ENCODE assay signal across 8 mouse cellular contexts in genomic region chr16:32114968-32115695, GRCm38 (mm10). TPM values are rescaled to one million over a fixed set of nuclear protein-coding genes. Genes with fewer than 3 reads are reported as not detected.
DNase-seq lines count a peak whose midpoint lies in the region; ATAC-seq and TF ChIP-seq lines count a peak whose summit lies in the region.

No protein-coding gene starts in this region.

- no peaks in the 10 kb centered on the region for H3K27me3 ChIP-seq in heart, embryonic 14.5 days (ENCODE audit: control insufficient read depth, insufficient read depth, low read length)
- H3K27me3 ChIP-seq in liver, embryonic 15.5 days: no peaks in the 10 kb centered on the region

- H3K4me3 ChIP-seq in bone marrow, adult 2 months (replicated peaks; ENCODE audit: control insufficient read depth, low read depth, low read length): no peak overlapping the region
- no peak overlapping the region for H3K4me3 ChIP-seq in embryonic fibroblast, embryonic 13.5 days (ENCODE audit: insufficient read depth, low read length)
- H3K4me3 ChIP-seq in heart, embryonic 14.5 days (ENCODE audit: control insufficient read depth in 1 of 2, insufficient read depth in 1 of 2, low read depth in 1 of 2, low read length in 2 of 2): no peak overlapping the region
- H3K4me3 ChIP-seq in liver, embryonic 15.5 days (replicated peaks): no peak overlapping the region

- ATAC-seq in heart, embryonic 14.5 days (ENCODE audit: insufficient number of reproducible peaks, insufficient read depth, low FRiP score, low read depth): no peak
- no peak for ATAC-seq in liver, embryonic 15.5 days (ENCODE audit: insufficient read depth)

- DNase-seq in CD8-positive naive resting alpha-beta T cell, adult 2 months (ENCODE audit: low read depth in 2 of 2, low spot score in 2 of 2): peak; percentile 90
- peak; percentile 82 to 91 for DNase-seq in kidney, postnatal 25 days
- peak; percentile 89 for DNase-seq in ovary, postnatal 14 days (ENCODE audit: low spot score)
- peak; percentile 91 for DNase-seq in thymus, postnatal 25 days

- no peak for TF ChIP-seq POLR2A in bone marrow, adult 2 months (IDR thresholded peaks at IDR 0.05; ENCODE audit: borderline replicate concordance, control insufficient read depth, low read depth, low read length)
- no peak for TF ChIP-seq POLR2A in embryonic fibroblast, embryonic 13.5 days (IDR thresholded peaks at IDR 0.05; ENCODE audit: low read depth, low read length)

- no peaks in the 10 kb centered on the region for H3K36me3 ChIP-seq in heart, embryonic 14.5 days (ENCODE audit: control insufficient read depth, insufficient read depth, low read length)
- H3K36me3 ChIP-seq in liver, embryonic 15.5 days (replicated peaks): no peaks in the 10 kb centered on the region

- H3K27ac ChIP-seq in bone marrow, adult 2 months (ENCODE audit: control insufficient read depth, insufficient read depth, low read depth, low read length, poor library complexity): no peak overlapping the region; the same call in 1 of the 2 replicates
- H3K27ac ChIP-seq in embryonic fibroblast, embryonic 13.5 days (ENCODE audit: insufficient read depth, low read length): no peak overlapping the region
- no peak overlapping the region for H3K27ac ChIP-seq in heart, embryonic 14.5 days (replicated peaks in 1 of 2; ENCODE audit: control insufficient read depth in 1 of 2, insufficient read depth in 1 of 2, low read depth in 2 of 2, low read length in 2 of 2)
- no peak overlapping the region for H3K27ac ChIP-seq in liver, embryonic 15.5 days (replicated peaks)

- peak; percentile 94 for TF ChIP-seq CTCF in bone marrow, adult 2 months (IDR thresholded peaks at IDR 0.05; ENCODE audit: control insufficient read depth, insufficient read depth, low read length)
- TF ChIP-seq CTCF in embryonic fibroblast, embryonic 13.5 days (IDR thresholded peaks at IDR 0.05; ENCODE audit: borderline replicate concordance, insufficient read depth, low read length): peak; percentile 86

- H3K9ac ChIP-seq in heart, embryonic 14.5 days (ENCODE audit: low read length): no peak overlapping the region
- 0 out of 2 replicates have a peak overlapping the region, but pooled peaks have one; percentile 5 for H3K9ac ChIP-seq in liver, embryonic 15.5 days

- H3K4me2 ChIP-seq in heart, embryonic 14.5 days (ENCODE audit: low read length): peak overlapping the region; percentile 21
- H3K4me2 ChIP-seq in liver, embryonic 15.5 days: peak overlapping the region; percentile 27

- WGBS in bone marrow, adult 2 months: 17% methylated on average over 15 of the region's 15 CpGs
- WGBS in heart, embryonic 14.5 days: 17% methylated on average over 15 of the region's 15 CpGs
- WGBS in liver, embryonic 15.5 days (ENCODE audit: insufficient replicate concordance): 15% methylated on average over 15 of the region's 15 CpGs

- H3K4me1 ChIP-seq in bone marrow, adult 2 months (ENCODE audit: control insufficient read depth, insufficient read depth, low read length): peaks cover 13% of the 10 kb centered on the region; the same call in 1 of the 2 replicates
- H3K4me1 ChIP-seq in embryonic fibroblast, embryonic 13.5 days (ENCODE audit: control insufficient read depth, insufficient read depth, low read length): no peaks in the 10 kb centered on the region
- peaks cover 2 to 4% of the 10 kb centered on the region in 2 experiments; a peak in 2 of 4 replicates for H3K4me1 ChIP-seq in heart, embryonic 14.5 days (ENCODE audit: control insufficient read depth in 2 of 2, insufficient read depth in 2 of 2, low read length in 2 of 2)
- peaks cover 39% of the 10 kb centered on the region for H3K4me1 ChIP-seq in liver, embryonic 15.5 days (replicated peaks)

- no peaks in the 10 kb centered on the region for H3K9me3 ChIP-seq in heart, embryonic 14.5 days (ENCODE audit: control insufficient read depth, low read length)
- H3K9me3 ChIP-seq in liver, embryonic 15.5 days (replicated peaks): no peaks in the 10 kb centered on the region

RNA-seq across cellular contexts. Expression of gene Cep19, which starts 15.5 kb away (rescaled TPM):
- 4.5 and 11.3 TPM in 2 replicates for polyA plus RNA-seq in bone marrow, adult 2 months (2011; ENCODE audit: insufficient read depth, insufficient read length, low replicate concordance, missing spikeins)
- 9.2 and 10.9 TPM in 2 replicates for polyA plus RNA-seq in embryonic fibroblast, embryonic 13.5 days (2011; ENCODE audit: insufficient read length, low read depth, missing spikeins)
- 18.5 and 25.0 TPM in 2 replicates for polyA plus RNA-seq in heart, embryonic 14.5 days (2014; fragmentation: Nextera tagmentation; extraction: Ambion mirVana)
- polyA plus RNA-seq in liver, embryonic 15.5 days (2015; fragmentation: Nextera tagmentation; extraction: Ambion mirVana): 4.7 and 5.5 TPM in 2 replicates

RNA-seq across cellular contexts. Expression of gene Pigx, which starts 15.6 kb away (rescaled TPM):
- polyA plus RNA-seq in bone marrow, adult 2 months (2011; ENCODE audit: insufficient read depth, insufficient read length, low replicate concordance, missing spikeins): 11.1 and 35.7 TPM in 2 replicates
- 53.3 and 54.0 TPM in 2 replicates for polyA plus RNA-seq in embryonic fibroblast, embryonic 13.5 days (2011; ENCODE audit: insufficient read length, low read depth, missing spikeins)
- 74.4 and 91.6 TPM in 2 replicates for polyA plus RNA-seq in heart, embryonic 14.5 days (2014; fragmentation: Nextera tagmentation; extraction: Ambion mirVana)
- polyA plus RNA-seq in liver, embryonic 15.5 days (2015; fragmentation: Nextera tagmentation; extraction: Ambion mirVana): 27.8 and 31.5 TPM in 2 replicates

RNA-seq across cellular contexts. Expression of gene Pak2, which starts 36.0 kb away (rescaled TPM):
- 12.7 and 25.2 TPM in 2 replicates for polyA plus RNA-seq in bone marrow, adult 2 months (2011; ENCODE audit: insufficient read depth, insufficient read length, low replicate concordance, missing spikeins)
- polyA plus RNA-seq in embryonic fibroblast, embryonic 13.5 days (2011; ENCODE audit: insufficient read length, low read depth, missing spikeins): 61.3 and 61.4 TPM in 2 replicates
- 23.5 and 26.2 TPM in 2 replicates for polyA plus RNA-seq in heart, embryonic 14.5 days (2014; fragmentation: Nextera tagmentation; extraction: Ambion mirVana)
- polyA plus RNA-seq in liver, embryonic 15.5 days (2015; fragmentation: Nextera tagmentation; extraction: Ambion mirVana): 9.5 and 9.7 TPM in 2 replicates

RNA-seq across cellular contexts. Expression of gene Nrros, which starts 50.3 kb away (rescaled TPM):
- polyA plus RNA-seq in bone marrow, adult 2 months (2011; ENCODE audit: insufficient read depth, insufficient read length, low replicate concordance, missing spikeins): 22.6 and 50.5 TPM in 2 replicates
- 0.60 TPM in 1 of 2 replicates, not detected in the other for polyA plus RNA-seq in embryonic fibroblast, embryonic 13.5 days (2011; ENCODE audit: insufficient read length, low read depth, missing spikeins)
- 7.4 and 8.7 TPM in 2 replicates for polyA plus RNA-seq in heart, embryonic 14.5 days (2014; fragmentation: Nextera tagmentation; extraction: Ambion mirVana)
- 24.1 and 24.5 TPM in 2 replicates for polyA plus RNA-seq in liver, embryonic 15.5 days (2015; fragmentation: Nextera tagmentation; extraction: Ambion mirVana)
